Mouse (Mus musculus): ENCODE results near the gene Ptges2. TPM values are rescaled to one million over a fixed set of nuclear protein-coding genes. Genes with fewer than 3 reads are reported as not detected.
A peak's percentile ranks its signal among the peaks of the same experiment; 100 is the strongest.

The Ptges2 gene
- polyA plus RNA-seq, 1 experiment from 2014 or later = 11.0 TPM

- Histone ChIP-seq H3K4me3 (ENCODE audit: low read depth, low read length) (peak within 1 kb of the TSS; percentile 74), H3K27me3 (ENCODE audit: control insufficient read depth, insufficient read depth, low read depth, low read length) (no peaks in the 10 kb centered on the region; the same call in none of the 2 replicates), H3K4me2 (ENCODE audit: low read depth, low read length) (peak within 1 kb of the TSS; percentile 100), H3K9me3 (replicated peaks; ENCODE audit: control insufficient read depth, low read length) (no peaks in the 10 kb centered on the region), H3K4me1 (ENCODE audit: control insufficient read depth, low read depth, low read length) (peaks cover 18% of the 10 kb centered on the region), H3K27ac (ENCODE audit: low read length) (peak within 1 kb of the TSS; percentile 57; the same call in 1 of the 2 replicates), H3K36me3 (ENCODE audit: control insufficient read depth, insufficient read depth) (peaks cover 17% of the 10 kb centered on the region), H3K9ac (ENCODE audit: low read depth, low read length) (peak within 1 kb of the TSS; percentile 80)
- WGBS (ENCODE audit: insufficient replicate concordance) = 0% methylated on average over 43 of the region's 47 CpGs
- peak; percentile 97 for ATAC-seq (ENCODE audit: low read depth)
Observed at GRCm38 (mm10) chr2:32381775-32382223, 13.9 kb upstream of the Ptges2 start, which contains the start of gene 1110008P14Rik. Gene 1110008P14Rik, minus strand, starts transcription at chr2:32381938.

GRCm38 (mm10) chr2:32382689-32383088 lies 13.0 kb upstream of the Ptges2 start:
- H3K4me1 ChIP-seq (ENCODE audit: control insufficient read depth, low read depth, low read length) = peaks cover 18% of the 10 kb centered on the region
- H3K9ac ChIP-seq (ENCODE audit: low read depth, low read length) = no peak overlapping the region
- WGBS (ENCODE audit: insufficient replicate concordance) = 69% methylated on average over 2 of the region's 2 CpGs
- peaks cover 13% of the 10 kb centered on the region; the same call in 1 of the 2 replicates for H3K36me3 ChIP-seq (ENCODE audit: control insufficient read depth, insufficient read depth)
- no peak overlapping the region for H3K4me3 ChIP-seq (ENCODE audit: low read depth, low read length)
- peak overlapping the region; percentile 100; the same call in 1 of the 2 replicates for H3K4me2 ChIP-seq (ENCODE audit: low read depth, low read length)
- no peak for ATAC-seq (ENCODE audit: low read depth)
- H3K9me3 ChIP-seq (replicated peaks; ENCODE audit: control insufficient read depth, low read length) = no peaks in the 10 kb centered on the region
- no peaks in the 10 kb centered on the region; the same call in none of the 2 replicates for H3K27me3 ChIP-seq (ENCODE audit: control insufficient read depth, insufficient read depth, low read depth, low read length)
- no peak overlapping the region for H3K27ac ChIP-seq (ENCODE audit: low read length)

- 35% methylated on average over 5 of the region's 5 CpGs for WGBS (ENCODE audit: insufficient replicate concordance)
- Histone ChIP-seq H3K27me3 (ENCODE audit: control insufficient read depth, insufficient read depth, low read depth, low read length) (no peaks in the 10 kb centered on the region; the same call in 1 of the 2 replicates), H3K27ac (ENCODE audit: low read length) (peak within 1 kb of the TSS; percentile 0; the same call in 1 of the 2 replicates), H3K9ac (ENCODE audit: low read depth, low read length) (no peak within 1 kb of the TSS), H3K9me3 (replicated peaks; ENCODE audit: control insufficient read depth, low read length) (no peaks in the 10 kb centered on the region), H3K4me2 (ENCODE audit: low read depth, low read length) (no peak within 1 kb of the TSS), H3K4me1 (ENCODE audit: control insufficient read depth, low read depth, low read length) (no peaks in the 10 kb centered on the region; the same call in none of the 2 replicates), H3K4me3 (ENCODE audit: low read depth, low read length) (0 out of 2 replicates have a peak within 1 kb of the TSS, but pooled peaks have one; percentile 18), H3K36me3 (ENCODE audit: control insufficient read depth, insufficient read depth) (no peaks in the 10 kb centered on the region)
- ATAC-seq (ENCODE audit: low read depth) = peak; percentile 70
Observed at GRCm38 (mm10) chr2:32387706-32388490, 7.8 kb upstream of the Ptges2 start, which contains the start of gene Lcn2. Gene Lcn2, minus strand, starts transcription at chr2:32388252.

GRCm38 (mm10) chr2:32389157-32389556 lies 6.5 kb upstream of the Ptges2 start:
- Histone ChIP-seq H3K36me3 (ENCODE audit: control insufficient read depth, insufficient read depth) (no peaks in the 10 kb centered on the region), H3K27me3 (ENCODE audit: control insufficient read depth, insufficient read depth, low read depth, low read length) (no peaks in the 10 kb centered on the region), H3K9me3 (replicated peaks; ENCODE audit: control insufficient read depth, low read length) (no peaks in the 10 kb centered on the region), H3K4me1 (ENCODE audit: control insufficient read depth, low read depth, low read length) (no peaks in the 10 kb centered on the region; the same call in none of the 2 replicates), H3K27ac (ENCODE audit: low read length) (no peak overlapping the region), H3K4me2 (ENCODE audit: low read depth, low read length) (no peak overlapping the region), H3K9ac (ENCODE audit: low read depth, low read length) (no peak overlapping the region), H3K4me3 (ENCODE audit: low read depth, low read length) (no peak overlapping the region)
- WGBS (ENCODE audit: insufficient replicate concordance) = 36% methylated on average over 2 of the region's 2 CpGs
- ATAC-seq (ENCODE audit: low read depth) = no peak

- ATAC-seq (ENCODE audit: low read depth) = no peak
- no peaks in the 10 kb centered on the region for H3K27me3 ChIP-seq (ENCODE audit: control insufficient read depth, insufficient read depth, low read depth, low read length)
- no peak overlapping the region for H3K4me2 ChIP-seq (ENCODE audit: low read depth, low read length)
- H3K36me3 ChIP-seq (ENCODE audit: control insufficient read depth, insufficient read depth) = no peaks in the 10 kb centered on the region
- peaks cover 7% of the 10 kb centered on the region for H3K4me1 ChIP-seq (ENCODE audit: control insufficient read depth, low read depth, low read length)
- no peak overlapping the region for H3K4me3 ChIP-seq (ENCODE audit: low read depth, low read length)
- WGBS (ENCODE audit: insufficient replicate concordance) = 67% methylated on average over 8 of the region's 8 CpGs
- no peak overlapping the region for H3K27ac ChIP-seq (ENCODE audit: low read length)
- H3K9ac ChIP-seq (ENCODE audit: low read depth, low read length) = no peak overlapping the region
- H3K9me3 ChIP-seq (replicated peaks; ENCODE audit: control insufficient read depth, low read length) = no peaks in the 10 kb centered on the region
Observed at GRCm38 (mm10) chr2:32390871-32391270, 4.8 kb upstream of the Ptges2 start.

GRCm38 (mm10) chr2:32392063-32392462 lies 3.6 kb upstream of the Ptges2 start:
- Histone ChIP-seq H3K27me3 (ENCODE audit: control insufficient read depth, insufficient read depth, low read depth, low read length) (no peaks in the 10 kb centered on the region), H3K9me3 (replicated peaks; ENCODE audit: control insufficient read depth, low read length) (no peaks in the 10 kb centered on the region), H3K36me3 (ENCODE audit: control insufficient read depth, insufficient read depth) (no peaks in the 10 kb centered on the region), H3K9ac (ENCODE audit: low read depth, low read length) (no peak overlapping the region), H3K4me1 (ENCODE audit: control insufficient read depth, low read depth, low read length) (peaks cover 14% of the 10 kb centered on the region), H3K27ac (ENCODE audit: low read length) (no peak overlapping the region), H3K4me2 (ENCODE audit: low read depth, low read length) (no peak overlapping the region), H3K4me3 (ENCODE audit: low read depth, low read length) (no peak overlapping the region)
- no peak for ATAC-seq (ENCODE audit: low read depth)
- WGBS (ENCODE audit: insufficient replicate concordance) = 65% methylated on average over 5 of the region's 5 CpGs

GRCm38 (mm10) chr2:32394973-32395372 lies 723 bp upstream of the Ptges2 start:
- H3K4me2 ChIP-seq (ENCODE audit: low read depth, low read length) = peak overlapping the region; percentile 94
- ATAC-seq (ENCODE audit: low read depth) = 0 out of 2 replicates have a peak, but pooled peaks have one; percentile 14
- H3K27me3 ChIP-seq (ENCODE audit: control insufficient read depth, insufficient read depth, low read depth, low read length) = no peaks in the 10 kb centered on the region
- peaks cover 20% of the 10 kb centered on the region for H3K4me1 ChIP-seq (ENCODE audit: control insufficient read depth, low read depth, low read length)
- H3K27ac ChIP-seq (ENCODE audit: low read length) = peak overlapping the region; percentile 80
- H3K9me3 ChIP-seq (replicated peaks; ENCODE audit: control insufficient read depth, low read length) = no peaks in the 10 kb centered on the region
- peak overlapping the region; percentile 83 for H3K9ac ChIP-seq (ENCODE audit: low read depth, low read length)
- 2% methylated on average over 8 of the region's 8 CpGs for WGBS (ENCODE audit: insufficient replicate concordance)
- H3K4me3 ChIP-seq (ENCODE audit: low read depth, low read length) = peak overlapping the region; percentile 89
- H3K36me3 ChIP-seq (ENCODE audit: control insufficient read depth, insufficient read depth) = no peaks in the 10 kb centered on the region

- Histone ChIP-seq H3K4me3 (ENCODE audit: low read depth, low read length) (peak overlapping the region; percentile 89), H3K4me1 (ENCODE audit: control insufficient read depth, low read depth, low read length) (peaks cover 22% of the 10 kb centered on the region), H3K9ac (ENCODE audit: low read depth, low read length) (peak overlapping the region; percentile 83), H3K4me2 (ENCODE audit: low read depth, low read length) (peak overlapping the region; percentile 94), H3K27ac (ENCODE audit: low read length) (peak overlapping the region; percentile 80), H3K27me3 (ENCODE audit: control insufficient read depth, insufficient read depth, low read depth, low read length) (no peaks in the 10 kb centered on the region), H3K9me3 (replicated peaks; ENCODE audit: control insufficient read depth, low read length) (no peaks in the 10 kb centered on the region), H3K36me3 (ENCODE audit: control insufficient read depth, insufficient read depth) (no peaks in the 10 kb centered on the region)
- peak; percentile 82 for ATAC-seq (ENCODE audit: low read depth)
- under 1% methylated on average over 59 of the region's 59 CpGs for WGBS (ENCODE audit: insufficient replicate concordance)
Observed at GRCm38 (mm10) chr2:32395946-32396621, 388 bp downstream of the Ptges2 start.

Data from liver, embryonic 16.5 days (tissue).